Mouse (Mus musculus): Measurements from ENCODE around the gene Plxnc1.

Plxnc1 gene

GRCm38 (mm10) chr10:94944691-94945205 is at the start of gene Plxnc1:
Gene Plxnc1, minus strand, starts transcription at chr10:94944835.
- DNase-seq, result peak; percentile 88

DNA sequence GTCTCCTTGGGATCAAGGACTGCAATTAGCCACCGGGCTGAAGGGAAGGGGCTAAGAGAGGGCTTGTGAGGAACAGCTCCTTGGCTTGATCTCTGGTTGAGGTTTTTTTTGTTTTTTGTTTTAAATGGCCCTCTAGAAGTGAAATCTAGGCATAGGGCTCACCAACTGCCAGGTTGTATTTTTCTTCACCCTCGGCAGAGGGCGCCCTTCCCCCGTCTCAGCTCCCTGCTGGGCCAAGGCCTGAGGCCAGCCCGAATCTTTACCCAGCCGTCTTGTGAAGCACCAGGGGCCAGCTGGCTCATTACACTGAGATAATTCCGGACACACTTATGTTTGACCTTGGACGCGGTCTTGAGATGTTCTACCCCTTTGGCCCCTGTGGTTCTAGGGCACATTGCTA is 47.5 kb upstream of the Plxnc1 start:
- peak; percentile 84 for DNase-seq

GRCm38 (mm10) chr10:94991564-94992097 is 47.0 kb upstream of the Plxnc1 start:
- peak; percentile 88 for DNase-seq

- peak; percentile 52 for DNase-seq
Observed at GRCm38 (mm10) chr10:94990768-94991563, 46.3 kb upstream of the Plxnc1 start.

DNA sequence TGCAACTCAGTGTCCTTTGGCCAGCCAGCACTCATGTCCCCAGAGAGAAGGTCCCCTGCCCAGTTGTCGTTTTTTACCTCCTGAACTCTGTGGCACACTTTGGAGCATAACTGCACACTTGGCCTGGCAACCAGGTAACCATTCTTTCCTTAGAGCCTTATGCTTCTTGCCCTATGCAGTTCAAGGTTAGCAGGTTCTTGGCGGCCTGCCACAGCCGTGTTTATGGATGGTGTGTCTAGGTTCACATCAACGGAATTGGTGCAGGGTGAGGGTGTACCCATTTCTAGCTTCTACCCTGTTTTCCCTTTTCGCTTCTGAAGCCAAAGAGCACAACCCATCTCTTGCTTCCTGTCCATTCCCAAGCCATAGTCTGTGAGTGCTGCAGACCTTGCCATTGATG is 44.7 kb upstream of the Plxnc1 start:
- DNase-seq, result no peak

DNA sequence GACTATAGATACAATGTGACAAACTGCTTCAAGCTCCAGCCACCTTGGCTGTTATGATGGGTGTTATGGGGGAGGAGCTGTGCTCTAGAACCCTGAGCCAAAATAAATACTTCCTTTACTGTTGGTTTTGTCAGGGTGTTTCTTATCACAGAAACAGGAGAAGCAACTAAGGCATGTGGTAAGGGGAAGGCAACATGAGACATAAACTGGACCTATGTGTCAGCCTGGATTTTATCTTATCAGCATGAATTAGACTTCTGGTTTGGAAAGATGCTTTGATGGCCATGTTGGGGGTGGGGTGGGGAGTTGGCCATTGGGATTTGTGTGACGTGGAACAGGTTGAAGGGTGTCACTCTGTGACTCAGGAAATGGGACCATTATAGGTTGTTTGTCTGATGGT is 40.5 kb upstream of the Plxnc1 start:
- DNase-seq, result no peak

DNA sequence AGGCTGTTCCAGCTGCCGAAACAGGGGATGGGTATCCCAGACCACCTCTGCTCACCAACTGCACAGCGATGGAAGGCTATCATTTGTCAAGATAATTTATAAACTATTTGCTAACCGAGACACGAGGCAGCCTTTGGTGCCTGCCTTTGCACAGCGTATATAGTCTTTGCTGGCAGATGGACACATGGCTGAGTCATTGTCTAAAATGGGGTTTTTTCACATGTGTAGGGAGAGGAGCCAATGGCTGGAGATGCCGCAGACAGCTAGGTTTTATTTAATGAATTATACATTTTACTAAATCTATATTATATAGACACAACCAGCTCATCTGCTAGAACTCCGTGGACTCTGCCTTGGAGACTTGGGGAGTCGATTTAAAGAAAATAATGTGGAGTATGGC is 37.9 kb upstream of the Plxnc1 start:
- DNase-seq, result no peak

DNA sequence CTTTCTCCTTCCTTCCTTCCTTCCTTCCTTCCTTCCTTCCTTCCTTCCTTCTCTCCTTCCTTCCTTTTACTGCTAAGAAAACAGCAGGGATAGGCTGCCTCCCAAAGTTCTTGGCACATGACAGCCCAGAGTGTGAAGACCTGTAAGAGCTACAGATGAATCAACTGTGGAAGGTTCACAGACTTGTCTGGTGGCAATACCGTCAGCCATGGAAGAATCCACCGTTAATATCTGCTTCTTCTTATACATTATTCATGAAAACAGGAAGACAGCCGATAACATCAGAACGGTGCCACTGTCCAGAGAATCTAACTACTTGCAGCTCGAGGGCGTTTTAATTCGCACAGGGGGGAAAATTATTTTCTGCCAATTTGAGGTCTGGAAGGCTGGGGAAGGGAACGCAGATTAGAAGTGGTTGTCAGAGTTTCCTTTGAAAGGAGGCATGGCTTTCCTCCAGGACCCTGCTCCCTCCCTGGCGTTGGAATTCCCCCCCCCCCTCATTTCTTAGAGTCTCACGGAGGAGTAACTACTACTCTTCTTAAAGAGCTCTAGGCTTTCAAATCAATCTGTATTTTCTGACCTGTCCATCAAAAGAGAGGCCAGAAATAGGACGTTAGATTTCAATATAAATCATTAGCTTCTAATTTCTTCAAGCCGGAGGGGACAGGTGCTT is 37.0 kb upstream of the Plxnc1 start:
- DNase-seq, result no peak

- peak; percentile 48 for DNase-seq
Observed at GRCm38 (mm10) chr10:94978265-94978822, 33.7 kb upstream of the Plxnc1 start.

DNA sequence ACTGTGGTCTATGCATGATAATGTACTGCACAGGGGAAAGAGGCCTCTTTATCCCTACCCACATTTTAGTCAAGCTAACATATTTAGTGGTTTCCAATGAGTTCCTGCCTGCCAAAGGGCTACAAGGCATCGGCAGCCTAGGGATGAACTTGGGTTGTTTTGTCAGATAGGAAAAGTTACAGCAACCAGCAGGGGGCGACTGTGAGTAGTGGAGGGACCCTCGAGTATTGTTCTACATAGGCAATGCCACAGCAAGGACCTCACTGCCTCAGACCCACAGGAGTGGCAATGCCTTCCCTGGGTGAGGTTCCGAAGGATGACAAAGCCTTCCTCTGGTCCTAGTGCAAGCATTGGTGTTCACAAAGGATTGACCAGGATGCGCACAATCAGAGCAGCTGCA is 31.7 kb upstream of the Plxnc1 start:
- peak; percentile 65 for DNase-seq

DNA sequence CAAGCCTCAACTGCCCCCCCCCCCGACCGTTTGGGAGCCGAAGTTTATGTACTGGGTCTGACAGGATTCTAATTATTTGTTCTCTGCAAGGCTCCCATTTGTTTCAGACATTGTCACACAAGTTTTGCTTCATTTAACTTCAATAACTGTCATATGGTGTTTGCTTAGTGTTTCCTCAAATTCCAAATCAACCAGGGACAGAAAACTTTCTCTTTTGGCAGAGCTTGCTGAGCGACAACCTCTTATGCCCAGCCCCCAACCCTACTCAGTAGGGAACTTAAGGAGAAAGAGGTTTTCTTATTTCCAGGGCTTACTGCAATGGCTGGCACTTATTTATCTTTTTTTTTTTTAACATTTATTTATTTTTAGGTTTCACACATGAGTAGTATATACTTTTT is 30.5 kb upstream of the Plxnc1 start:
- DNase-seq, result peak; percentile 77

- no peak for DNase-seq
Observed at GRCm38 (mm10) chr10:94974345-94975098, 29.9 kb upstream of the Plxnc1 start.

GRCm38 (mm10) chr10:94971625-94972161 is 27.1 kb upstream of the Plxnc1 start:
- no peak for DNase-seq

GRCm38 (mm10) chr10:94970221-94970620 is 25.6 kb upstream of the Plxnc1 start:
- DNase-seq, result no peak

GRCm38 (mm10) chr10:94967468-94967867 is 22.8 kb upstream of the Plxnc1 start:
- DNase-seq, result no peak

DNA sequence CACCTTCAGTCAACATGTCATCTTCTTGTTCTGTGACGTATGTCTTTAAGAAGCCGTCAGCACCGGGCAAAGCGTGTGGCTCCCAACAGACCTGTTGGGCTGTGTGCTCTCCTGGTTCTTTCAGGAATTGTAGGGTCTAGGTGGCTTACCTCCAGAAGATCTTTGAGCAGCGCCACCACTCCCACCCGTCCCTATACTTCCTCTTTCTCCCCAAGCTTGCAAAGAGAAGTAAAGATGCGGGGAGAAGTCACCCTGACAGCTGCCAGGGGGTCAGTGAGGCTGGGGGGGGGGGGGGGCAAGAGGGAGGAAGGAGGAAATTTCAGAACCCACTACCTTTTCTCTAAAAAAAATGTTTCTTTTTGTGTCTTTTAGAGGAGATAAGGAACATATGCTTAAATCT is 22.2 kb upstream of the Plxnc1 start:
- no peak for DNase-seq

GRCm38 (mm10) chr10:94965093-94965492 is 20.5 kb upstream of the Plxnc1 start:
- no peak for DNase-seq

DNA sequence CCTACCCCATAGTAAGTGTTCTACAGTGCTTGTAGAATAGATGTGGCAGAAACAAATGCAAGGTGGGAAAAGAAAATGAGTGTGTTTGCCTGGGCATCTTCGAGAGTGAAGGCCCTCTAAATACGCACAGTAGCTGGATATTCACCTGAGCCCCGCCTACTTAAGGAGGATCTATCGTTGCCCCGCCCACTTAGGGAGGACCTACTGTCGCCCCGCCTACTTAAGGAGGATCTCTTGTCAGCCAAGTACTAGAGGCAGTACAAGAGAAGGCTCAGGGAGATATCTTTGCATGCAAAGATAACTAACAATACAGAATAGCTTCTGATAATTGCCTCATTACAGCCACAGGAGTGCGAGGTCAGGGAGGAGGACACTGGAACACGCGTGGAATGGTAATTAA is 17.4 kb upstream of the Plxnc1 start:
- DNase-seq, result no peak

DNA sequence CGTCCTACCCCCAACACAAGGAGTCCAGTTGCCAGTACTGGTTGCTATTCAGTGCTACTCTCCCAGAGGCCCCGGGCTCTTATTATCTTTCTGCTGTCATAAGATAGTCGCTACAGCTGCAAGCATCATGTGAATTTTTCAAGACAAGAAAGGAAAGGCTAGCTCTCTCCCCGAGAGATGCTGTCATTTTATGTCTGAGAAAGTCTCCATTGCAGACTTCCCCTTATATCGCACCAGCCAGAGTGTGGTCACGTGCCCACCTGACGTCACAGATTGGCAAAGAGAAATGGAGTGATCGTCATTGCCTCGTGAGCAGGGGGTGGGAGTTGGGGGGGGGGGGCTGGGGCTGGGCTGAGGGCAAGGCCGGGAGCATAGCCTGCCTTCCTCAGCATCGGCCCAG is 16.6 kb upstream of the Plxnc1 start:
- DNase-seq, result no peak

GRCm38 (mm10) chr10:94958311-94958710 is 13.7 kb upstream of the Plxnc1 start:
- peak; percentile 81 for DNase-seq

DNA sequence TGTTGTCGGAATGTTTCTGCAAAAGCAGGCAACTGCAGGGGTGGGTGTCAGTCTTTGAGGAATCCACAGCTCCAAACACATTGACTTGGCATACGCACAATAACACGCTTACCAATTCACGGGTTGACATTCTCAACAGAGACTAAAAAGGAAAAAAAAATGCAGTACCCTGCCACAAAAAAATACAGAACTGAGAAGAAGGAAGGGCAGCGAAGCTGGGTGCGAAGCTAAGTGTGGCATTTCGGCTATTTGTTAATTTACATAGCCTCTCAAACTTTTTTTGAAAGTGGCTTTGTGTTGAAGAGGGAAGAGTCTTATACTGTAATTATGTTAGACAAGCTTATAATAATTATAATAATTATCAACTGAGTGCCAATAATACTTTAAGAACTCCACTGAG is 13.1 kb upstream of the Plxnc1 start:
- no peak for DNase-seq

DNA sequence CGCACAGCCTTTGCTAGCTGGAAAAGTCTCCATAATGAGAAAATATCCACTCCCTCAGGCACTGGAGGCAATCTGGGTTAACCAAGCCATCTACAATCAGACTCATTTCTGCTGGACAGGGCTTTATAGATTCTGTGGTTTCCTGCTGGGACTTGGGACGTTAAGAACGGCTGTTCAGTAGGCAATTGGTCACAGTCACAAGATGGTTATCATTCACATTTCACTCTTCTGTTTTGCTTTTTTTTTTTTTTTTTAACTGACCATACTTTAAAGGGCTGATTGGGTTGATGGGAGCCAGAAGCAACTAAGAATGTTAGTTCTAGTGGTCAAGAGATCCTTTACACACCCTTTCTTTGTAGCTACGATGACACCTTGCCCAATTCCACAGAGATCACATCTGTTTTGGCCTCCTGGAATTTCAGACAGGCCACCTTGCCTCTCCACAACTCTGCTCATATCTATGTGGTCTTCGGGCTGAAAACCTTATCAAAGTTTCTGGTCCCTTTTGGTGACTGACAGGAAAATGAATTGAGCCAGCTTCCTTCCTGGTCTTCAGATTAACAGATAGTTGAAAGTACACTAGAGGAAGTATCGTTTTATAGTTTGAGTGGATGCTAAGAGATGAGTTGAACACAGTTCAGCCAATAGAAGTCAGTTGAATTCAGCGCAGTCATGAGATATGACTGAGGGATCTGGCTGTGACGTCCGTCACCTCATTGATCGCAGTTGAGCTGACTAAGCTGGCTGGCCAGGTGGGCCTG is 3.5 kb upstream of the Plxnc1 start:
- peak; percentile 49 for DNase-seq
